Mouse (Mus musculus) heart, postnatal 0 days (tissue): ENCODE measurements around the gene Slc35b2. TPM values are rescaled to one million over a fixed set of nuclear protein-coding genes. Genes with fewer than 3 reads are reported as not detected.
A peak's percentile ranks its signal among the peaks of the same experiment; 100 is the strongest.

ENCODE experiments used
- ATAC-seq: fragments of 200-750 bp; cut with Nextera tagmentation; 2 replicates; pipeline ENCODE4 v1.8.0; 2017; ENCODE audit warnings: low read depth, moderate number of reproducible peaks, moderate library complexity; ENCODE audit not compliant: insufficient read depth
- DNase-seq: peaks from one replicate; pipeline ENCODE4 v3.0.0-alpha.2; 2016; ENCODE audit warnings: low spot score
- H3K27ac ChIP-seq: fragments of 300-500 bp; sonication (generic); 2 replicates; pipeline ENCODE4 v1.5.1; 2014; ENCODE audit warnings: low read depth, mild to moderate bottlenecking
- H3K27me3 ChIP-seq: fragments of 300-500 bp; sonication (generic); 2 replicates; pipeline ENCODE4 v1.6.1; 2014; ENCODE audit warnings: low read length, mixed read lengths; ENCODE audit not compliant: control insufficient read depth, insufficient read depth
- H3K36me3 ChIP-seq: fragments of 300-500 bp; sonication (generic); replicated peaks from 2 replicates; pipeline ENCODE4 v1.6.1; 2014; ENCODE audit warnings: low read length, mixed read lengths; ENCODE audit not compliant: control insufficient read depth, insufficient read depth
- H3K4me1 ChIP-seq: fragments of 300-500 bp; sonication (generic); 2 replicates; pipeline ENCODE4 v1.6.1; 2014; ENCODE audit warnings: antibody characterized with exemption; ENCODE audit not compliant: control insufficient read depth, insufficient read depth
- H3K4me2 ChIP-seq: fragments of 300-500 bp; sonication (generic); 2 replicates; pipeline ENCODE4 v1.6.1; 2014; ENCODE audit warnings: low read depth, mild to moderate bottlenecking, low read length, moderate library complexity
- H3K4me3 ChIP-seq: fragments of 300-500 bp; sonication (generic); 2 replicates; pipeline ENCODE4 v1.5.1; 2014; ENCODE audit warnings: low read depth, low read length
- H3K9ac ChIP-seq: fragments of 300-500 bp; sonication (generic); replicated peaks from 2 replicates; pipeline ENCODE4 v1.6.1; 2014; ENCODE audit warnings: low read depth, low read length, mixed read lengths
- H3K9me3 ChIP-seq: fragments of 300-500 bp; sonication (generic); replicated peaks from 2 replicates; pipeline ENCODE4 v1.6.1; 2016; ENCODE audit warnings: low read length; ENCODE audit not compliant: control insufficient read depth
- CTCF ChIP-seq: IDR thresholded peaks from 2 replicates; pipeline ENCODE4 v1.5.1; 2016; ENCODE audit warnings: antibody characterized with exemption, control low read depth, low read depth
- EP300 ChIP-seq: IDR thresholded peaks from 2 replicates; pipeline ENCODE4 v1.6.1; 2016; ENCODE audit warnings: antibody characterized with exemption, low read depth
- WGBS: fragments of 180-500 bp; shearing (Covaris S2); extraction: QIAGEN DNeasy Blood & Tissue Kit; methylation state at CpG from one replicate; pipeline ENCODE4 v1.1.7; 2014; 5-methylcytosine and 5-hydroxymethylcytosine counted together
- polyA plus RNA-seq: library from polyadenylated mRNA; unstranded; fragments of >200 nt; fragmentation: Nextera tagmentation; extraction: Ambion mirVana; gene quantifications from 2 replicates; pipeline ENCODE4 v1.2.1, GENCODE M21; 2015
- total RNA-seq: library from RNA; depleted of rRNA; stranded (reverse); fragments of >200 nt; gene quantifications from 2 replicates; pipeline ENCODE4 v1.2.3, GENCODE M21; 2014; ENCODE audit warnings: low replicate concordance

Gene Slc35b2
- total and polyA plus RNA-seq, 2 experiments from 2014 or later, result 64.8 to 137 TPM

GRCm38 (mm10) chr17:45608396-45608795 is 44.7 kb downstream of the Slc35b2 start:
- H3K27me3 ChIP-seq, result no peaks in the 10 kb centered on the region
- no peaks in the 10 kb centered on the region for H3K36me3 ChIP-seq
- DNase-seq (no peak), ATAC-seq (no peak)
- no peaks in the 10 kb centered on the region for H3K9me3 ChIP-seq
- no peak overlapping the region for H3K4me2 ChIP-seq
- no peak overlapping the region for H3K27ac ChIP-seq
- 86% methylated on average over 4 of the region's 4 CpGs for WGBS
- H3K4me3 ChIP-seq, result no peak overlapping the region
- no peak overlapping the region for H3K9ac ChIP-seq
- H3K4me1 ChIP-seq, result peaks cover 10% of the 10 kb centered on the region
- TF ChIP-seq CTCF, result no peak

GRCm38 (mm10) chr17:45610144-45610866 is 46.6 kb downstream of the Slc35b2 start:
- DNase-seq (no peak), ATAC-seq (peak; percentile 83)
- Histone ChIP-seq H3K4me2 (peak overlapping the region; percentile 44), H3K9me3 (no peaks in the 10 kb centered on the region), H3K27me3 (no peaks in the 10 kb centered on the region), H3K36me3 (no peaks in the 10 kb centered on the region), H3K4me1 (peaks cover 10% of the 10 kb centered on the region), H3K9ac (no peak overlapping the region), H3K27ac (peak overlapping the region; percentile 83), H3K4me3 (no peak overlapping the region)
- 15% methylated on average over 5 of the region's 5 CpGs for WGBS
- TF ChIP-seq EP300, result no peak
- TF ChIP-seq CTCF, result no peak

GRCm38 (mm10) chr17:45612008-45612407 is 48.3 kb downstream of the Slc35b2 start:
- TF ChIP-seq EP300 (no peak), CTCF (no peak)
- no peaks in the 10 kb centered on the region for H3K27me3 ChIP-seq
- H3K36me3 ChIP-seq, result no peaks in the 10 kb centered on the region
- no peak overlapping the region for H3K4me2 ChIP-seq
- H3K9ac ChIP-seq, result no peak overlapping the region
- peaks cover 10% of the 10 kb centered on the region for H3K4me1 ChIP-seq
- H3K4me3 ChIP-seq, result no peak overlapping the region
- DNase-seq (no peak), ATAC-seq (no peak)
- no peaks in the 10 kb centered on the region for H3K9me3 ChIP-seq
- 70% methylated on average over 8 of the region's 8 CpGs for WGBS
- no peak overlapping the region for H3K27ac ChIP-seq

DNA sequence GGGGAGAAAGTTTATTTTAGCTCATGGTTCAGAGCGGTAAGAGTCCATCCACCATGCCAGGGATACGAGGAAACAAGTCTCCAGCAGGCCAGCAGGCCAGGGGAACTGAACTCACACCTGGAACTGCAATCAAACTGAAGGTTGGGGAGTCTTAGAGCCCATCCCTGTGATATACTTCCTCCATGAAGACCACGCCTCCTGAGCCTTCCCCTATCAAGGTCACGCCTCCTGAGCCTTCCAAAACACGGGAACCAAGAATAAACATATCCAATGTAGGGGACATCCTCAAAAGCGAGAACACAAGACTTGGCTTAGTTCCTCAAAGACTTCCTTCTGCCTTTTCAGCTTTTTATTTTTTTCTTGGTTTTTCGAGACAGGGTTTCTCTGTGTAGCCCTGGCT is 49.2 kb downstream of the Slc35b2 start:
- no peaks in the 10 kb centered on the region for H3K27me3 ChIP-seq
- WGBS, result 75% methylated on average over 7 of the region's 7 CpGs
- H3K4me2 ChIP-seq, result no peak overlapping the region
- H3K4me1 ChIP-seq, result peaks cover 10% of the 10 kb centered on the region
- TF ChIP-seq EP300 (no peak), CTCF (no peak)
- no peaks in the 10 kb centered on the region for H3K9me3 ChIP-seq
- H3K27ac ChIP-seq, result no peak overlapping the region
- ATAC-seq (no peak), DNase-seq (no peak)
- no peak overlapping the region for H3K9ac ChIP-seq
- H3K4me3 ChIP-seq, result no peak overlapping the region
- H3K36me3 ChIP-seq, result no peaks in the 10 kb centered on the region

- no peak overlapping the region for H3K4me3 ChIP-seq
- ATAC-seq, result no peak
- no peak for DNase-seq
- H3K4me1 ChIP-seq, result 0 out of 2 replicates have a peak, but pooled peaks cover 11% of the 10 kb centered on the region
- H3K27me3 ChIP-seq, result no peaks in the 10 kb centered on the region
- no peak overlapping the region for H3K9ac ChIP-seq
- H3K36me3 ChIP-seq, result no peaks in the 10 kb centered on the region
- no peak overlapping the region for H3K4me2 ChIP-seq
- no peaks in the 10 kb centered on the region for H3K9me3 ChIP-seq
- TF ChIP-seq CTCF (no peak), EP300 (no peak)
- WGBS, result 54% methylated on average over 4 of the region's 4 CpGs
- H3K27ac ChIP-seq, result no peak overlapping the region
These were observed 52.5 kb downstream of the Slc35b2 start for GRCm38 (mm10) chr17:45616046-45616650.
